Mouse (Mus musculus) bone marrow macrophage, adult 2 months (primary cell): Measurements from ENCODE around the gene Kif3b.

ENCODE experiments used
- CTCF ChIP-seq: IDR thresholded peaks from 2 replicates; pipeline ENCODE4 v1.5.1; 2012; ENCODE audit warnings: low read depth, mild to moderate bottlenecking, low read length, moderate library complexity
- POLR2A ChIP-seq: IDR thresholded peaks from 2 replicates; pipeline ENCODE4 v1.6.1; 2012; ENCODE audit warnings: mild to moderate bottlenecking, low read depth, low read length, borderline replicate concordance

- no peak for TF ChIP-seq POLR2A
- no peak for TF ChIP-seq CTCF
Observed at GRCm38 (mm10) chr2:153305240-153305639, 14.0 kb downstream of the Kif3b start.
